Mouse (Mus musculus): ENCODE results near the gene Rims3. TPM values are rescaled to one million over a fixed set of nuclear protein-coding genes. Genes with fewer than 3 reads are reported as not detected.

The Rims3 gene
- polyA plus RNA-seq, 1 experiment from 2014 or later = 1.1 TPM

- ATAC-seq (ENCODE audit: insufficient read depth) = no peak
- WGBS = 63% methylated on average over 3 of the region's 3 CpGs
- TF ChIP-seq CTCF (IDR thresholded peaks at IDR 0.05; ENCODE audit: low read depth) = no peak
- no peak overlapping the region for H3K9ac ChIP-seq
- H3K4me2 ChIP-seq = no peak overlapping the region
- H3K4me3 ChIP-seq (ENCODE audit: low read depth, low read length) = no peak overlapping the region
- H3K4me1 ChIP-seq (ENCODE audit: insufficient read depth) = no peaks in the 10 kb centered on the region
- no peak overlapping the region for H3K27ac ChIP-seq (ENCODE audit: low read depth)
- no peak for DNase-seq
- H3K27me3 ChIP-seq (ENCODE audit: insufficient read depth, low read length) = no peaks in the 10 kb centered on the region
- H3K36me3 ChIP-seq (ENCODE audit: insufficient read depth) = no peaks in the 10 kb centered on the region; the same call in 1 of the 2 replicates
- H3K9me3 ChIP-seq (ENCODE audit: low read depth, low read length) = no peaks in the 10 kb centered on the region
Observed at GRCm38 (mm10) chr4:120935006-120935405, 80.4 kb downstream of the Rims3 start.

Small RNA genes within 50 kb of the gene (microRNA-seq; reads per million reads assigned to microRNA genes)
- not detected for gene Gm23936 (ENCODE audit: borderline number of aligned reads)

Other genes with a start within 250 kb of the Rims3 start
- gene Cited4, start 188.2 kb upstream of the Rims3 start, polyA plus RNA-seq (2014; fragmentation: Nextera tagmentation; extraction: Ambion mirVana) = 1.6 and 2.3 TPM in 2 replicates
- 3.7 and 4.5 TPM in 2 replicates for gene Kcnq4, start 106.2 kb upstream of the Rims3 start, polyA plus RNA-seq (2014; fragmentation: Nextera tagmentation; extraction: Ambion mirVana)
- gene Nfyc, start 23.2 kb upstream of the Rims3 start, polyA plus RNA-seq (2014; fragmentation: Nextera tagmentation; extraction: Ambion mirVana) = 113 and 114 TPM in 2 replicates
- gene Exo5, start 70.2 kb downstream of the Rims3 start, polyA plus RNA-seq (2014; fragmentation: Nextera tagmentation; extraction: Ambion mirVana) = 24.3 and 25.1 TPM in 2 replicates
- 7.8 and 9.4 TPM in 2 replicates for gene Zfp69, start 96.9 kb downstream of the Rims3 start, polyA plus RNA-seq (2014; fragmentation: Nextera tagmentation; extraction: Ambion mirVana)
- gene Smap2, start 162.4 kb downstream of the Rims3 start, polyA plus RNA-seq (2014; fragmentation: Nextera tagmentation; extraction: Ambion mirVana) = 19.2 and 19.7 TPM in 2 replicates
- gene Col9a2, start 184.6 kb downstream of the Rims3 start, polyA plus RNA-seq (2014; fragmentation: Nextera tagmentation; extraction: Ambion mirVana) = 8.2 and 9.3 TPM in 2 replicates
- 27.1 and 29.2 TPM in 2 replicates for gene Zmpste24, start 243.4 kb downstream of the Rims3 start, polyA plus RNA-seq (2014; fragmentation: Nextera tagmentation; extraction: Ambion mirVana)